Mouse (Mus musculus) kidney, embryonic 14.5 days (tissue): Measurements from ENCODE around the gene Cpn2. TPM values are rescaled to one million over a fixed set of nuclear protein-coding genes. Genes with fewer than 3 reads are reported as not detected.

Experiments
- ATAC-seq: fragments of 200-750 bp; cut with Nextera tagmentation; 2 replicates; pipeline ENCODE4 v1.8.0; 2017; ENCODE audit warnings: moderate number of reproducible peaks, mild to moderate bottlenecking, moderate TSS enrichment, moderate library complexity; ENCODE audit not compliant: low FRiP score, low TSS enrichment
- H3K27ac ChIP-seq: fragments of 300-500 bp; sonication (generic); 2 replicates; pipeline ENCODE4 v1.5.1; 2014; ENCODE audit warnings: low read depth, mild to moderate bottlenecking, low read length, moderate library complexity, mixed read lengths
- H3K27me3 ChIP-seq: fragments of 300-500 bp; sonication (generic); 2 replicates; pipeline ENCODE4 v1.6.1; 2014; ENCODE audit warnings: mild to moderate bottlenecking, low read length; ENCODE audit not compliant: control insufficient read depth, insufficient read depth
- H3K36me3 ChIP-seq: fragments of 300-500 bp; sonication (generic); 2 replicates; pipeline ENCODE4 v1.6.1; 2014; ENCODE audit warnings: low read length, mixed read lengths; ENCODE audit not compliant: control insufficient read depth, insufficient read depth
- H3K4me1 ChIP-seq: fragments of 300-500 bp; sonication (generic); 2 replicates; pipeline ENCODE4 v1.6.1; 2014; ENCODE audit warnings: low read length, mixed read lengths; ENCODE audit not compliant: control insufficient read depth, insufficient read depth
- H3K4me2 ChIP-seq: fragments of 300-500 bp; sonication (generic); replicated peaks from 2 replicates; pipeline ENCODE4 v1.6.1; 2014; ENCODE audit warnings: low read depth, mild to moderate bottlenecking, low read length
- H3K4me3 ChIP-seq: fragments of 300-500 bp; sonication (generic); 2 replicates; pipeline ENCODE4 v1.5.1; 2014; ENCODE audit warnings: mild to moderate bottlenecking, low read length
- H3K9ac ChIP-seq: fragments of 300-500 bp; sonication (generic); 2 replicates; pipeline ENCODE4 v1.6.1; 2014; ENCODE audit warnings: low read depth, mild to moderate bottlenecking, low read length, moderate library complexity
- H3K9me3 ChIP-seq: fragments of 300-500 bp; sonication (generic); 2 replicates; pipeline ENCODE4 v1.6.1; 2016; ENCODE audit warnings: low read length; ENCODE audit not compliant: control insufficient read depth
- WGBS: fragments of 180-500 bp; shearing (Covaris S2); extraction: QIAGEN DNeasy Blood & Tissue Kit; methylation state at CpG from one replicate; pipeline ENCODE4 v1.1.7; 2014; 5-methylcytosine and 5-hydroxymethylcytosine counted together
- polyA plus RNA-seq: library from polyadenylated mRNA; unstranded; fragments of >200 nt; fragmentation: Nextera tagmentation; extraction: Ambion mirVana; gene quantifications from 2 replicates; pipeline ENCODE4 v1.2.1, GENCODE M21; 2014

Gene Cpn2
- polyA plus RNA-seq, 1 experiment from 2014 or later, result not detected

- H3K4me2 ChIP-seq, result peak overlapping the region; percentile 56
- H3K4me1 ChIP-seq, result peaks cover 14% of the 10 kb centered on the region
- ATAC-seq, result peak; percentile 88
- peak overlapping the region; percentile 35 for H3K9ac ChIP-seq
- 2% methylated on average over 33 of the region's 33 CpGs for WGBS
- H3K27me3 ChIP-seq, result peaks cover 9% of the 10 kb centered on the region; the same call in 1 of the 2 replicates
- no peaks in the 10 kb centered on the region for H3K9me3 ChIP-seq
- no peaks in the 10 kb centered on the region for H3K36me3 ChIP-seq
- no peak overlapping the region; the same call in 1 of the 2 replicates for H3K27ac ChIP-seq
- peak overlapping the region; percentile 30 for H3K4me3 ChIP-seq
These were observed 31.1 kb downstream of the Cpn2 start for GRCm38 (mm10) chr16:30236091-30236699.

- Histone ChIP-seq H3K27ac (no peak overlapping the region), H3K9me3 (no peaks in the 10 kb centered on the region), H3K27me3 (peaks cover 9% of the 10 kb centered on the region; the same call in 1 of the 2 replicates), H3K4me1 (peaks cover 14% of the 10 kb centered on the region), H3K4me3 (no peak overlapping the region; the same call in 1 of the 2 replicates), H3K4me2 (no peak overlapping the region), H3K9ac (no peak overlapping the region), H3K36me3 (no peaks in the 10 kb centered on the region)
- ATAC-seq, result no peak
- WGBS, result 39% methylated on average over 2 of the region's 2 CpGs
These were observed 31.7 kb downstream of the Cpn2 start for GRCm38 (mm10) chr16:30235577-30235976.

- no peaks in the 10 kb centered on the region for H3K36me3 ChIP-seq
- WGBS, result 45% methylated on average over 12 of the region's 12 CpGs
- H3K4me3 ChIP-seq, result no peak overlapping the region
- H3K9ac ChIP-seq, result no peak overlapping the region
- H3K27ac ChIP-seq, result no peak overlapping the region
- H3K9me3 ChIP-seq, result no peaks in the 10 kb centered on the region
- peaks cover 14% of the 10 kb centered on the region for H3K4me1 ChIP-seq
- no peak for ATAC-seq
- no peak overlapping the region for H3K4me2 ChIP-seq
- peaks cover 9% of the 10 kb centered on the region; the same call in 1 of the 2 replicates for H3K27me3 ChIP-seq
These were observed 32.4 kb downstream of the Cpn2 start for GRCm38 (mm10) chr16:30234636-30235546.

- 43% methylated on average over 8 of the region's 8 CpGs for WGBS
- H3K9me3 ChIP-seq, result no peaks in the 10 kb centered on the region
- H3K27me3 ChIP-seq, result peaks cover 9% of the 10 kb centered on the region; the same call in 1 of the 2 replicates
- H3K4me3 ChIP-seq, result no peak overlapping the region
- no peak overlapping the region for H3K4me2 ChIP-seq
- H3K36me3 ChIP-seq, result no peaks in the 10 kb centered on the region
- no peak overlapping the region for H3K27ac ChIP-seq
- no peak for ATAC-seq
- H3K9ac ChIP-seq, result no peak overlapping the region
- peaks cover 14% of the 10 kb centered on the region for H3K4me1 ChIP-seq
These were observed 33.2 kb downstream of the Cpn2 start for GRCm38 (mm10) chr16:30234077-30234476.

GRCm38 (mm10) chr16:30231882-30232604 lies 35.3 kb downstream of the Cpn2 start:
- 42% methylated on average over 13 of the region's 13 CpGs for WGBS
- Histone ChIP-seq H3K4me2 (no peak overlapping the region), H3K27ac (no peak overlapping the region), H3K9me3 (no peaks in the 10 kb centered on the region), H3K4me1 (peaks cover 19% of the 10 kb centered on the region), H3K9ac (no peak overlapping the region), H3K4me3 (no peak overlapping the region), H3K36me3 (no peaks in the 10 kb centered on the region), H3K27me3 (0 out of 2 replicates have a peak, but pooled peaks cover 3% of the 10 kb centered on the region)
- no peak for ATAC-seq

- Histone ChIP-seq H3K36me3 (no peaks in the 10 kb centered on the region), H3K4me3 (no peak overlapping the region), H3K27me3 (no peaks in the 10 kb centered on the region), H3K4me1 (peaks cover 5% of the 10 kb centered on the region; the same call in 1 of the 2 replicates), H3K9me3 (no peaks in the 10 kb centered on the region), H3K27ac (peak overlapping the region; percentile 48; the same call in 1 of the 2 replicates), H3K9ac (no peak overlapping the region), H3K4me2 (no peak overlapping the region)
- peak; percentile 93 for ATAC-seq
- WGBS, result 21% methylated on average over 7 of the region's 7 CpGs
These were observed 39.9 kb downstream of the Cpn2 start for GRCm38 (mm10) chr16:30227352-30227751.

GRCm38 (mm10) chr16:30221161-30221782 lies 46.0 kb downstream of the Cpn2 start:
- Histone ChIP-seq H3K27me3 (no peaks in the 10 kb centered on the region), H3K36me3 (no peaks in the 10 kb centered on the region), H3K9me3 (no peaks in the 10 kb centered on the region), H3K4me2 (no peak overlapping the region), H3K9ac (no peak overlapping the region), H3K4me3 (no peak overlapping the region), H3K4me1 (peaks cover 6% of the 10 kb centered on the region; the same call in 1 of the 2 replicates), H3K27ac (no peak overlapping the region)
- 77% methylated on average over 13 of the region's 13 CpGs for WGBS
- ATAC-seq, result no peak

GRCm38 (mm10) chr16:30215811-30216210 lies 51.5 kb downstream of the Cpn2 start:
- Histone ChIP-seq H3K4me1 (peaks cover 15% of the 10 kb centered on the region; the same call in 1 of the 2 replicates), H3K4me2 (no peak overlapping the region), H3K4me3 (no peak overlapping the region), H3K36me3 (no peaks in the 10 kb centered on the region), H3K9ac (no peak overlapping the region), H3K27ac (peak overlapping the region; percentile 34; the same call in 1 of the 2 replicates), H3K27me3 (no peaks in the 10 kb centered on the region), H3K9me3 (no peaks in the 10 kb centered on the region)
- 14% methylated on average over 2 of the region's 2 CpGs for WGBS
- ATAC-seq, result peak; percentile 87
